Mouse (Mus musculus) ovary, postnatal 10 days (tissue): ENCODE data around the gene Mtrex.

Source experiments
- DNase-seq: peaks from one replicate; pipeline ENCODE4 v3.0.0; 2022; ENCODE audit warnings: low spot score

Mtrex gene

GRCm38 (mm10) chr13:112867381-112867780, 59.8 kb downstream of the Mtrex start:
- no peak for DNase-seq

GRCm38 (mm10) chr13:112866782-112867181, 60.4 kb downstream of the Mtrex start:
- no peak for DNase-seq

- no peak for DNase-seq
Observed at GRCm38 (mm10) chr13:112862978-112863677, 64.1 kb downstream of the Mtrex start.

GRCm38 (mm10) chr13:112862342-112862741, 64.9 kb downstream of the Mtrex start:
- DNase-seq = no peak

- no peak for DNase-seq
Observed at GRCm38 (mm10) chr13:112861825-112862306, 65.3 kb downstream of the Mtrex start.

GRCm38 (mm10) chr13:112860911-112861310, 66.3 kb downstream of the Mtrex start:
- DNase-seq = no peak

- DNase-seq = no peak
Observed at GRCm38 (mm10) chr13:112860370-112860769, 66.8 kb downstream of the Mtrex start.

- no peak for DNase-seq
Observed at GRCm38 (mm10) chr13:112859574-112860134, 67.5 kb downstream of the Mtrex start.

- no peak for DNase-seq
Observed at GRCm38 (mm10) chr13:112857921-112858320, 69.3 kb downstream of the Mtrex start.

GRCm38 (mm10) chr13:112854402-112854801, 72.8 kb downstream of the Mtrex start:
- no peak for DNase-seq

GRCm38 (mm10) chr13:112853710-112854316, 73.4 kb downstream of the Mtrex start:
- no peak for DNase-seq

GRCm38 (mm10) chr13:112845931-112846330, 81.3 kb downstream of the Mtrex start:
- DNase-seq = no peak

- no peak for DNase-seq
Observed at GRCm38 (mm10) chr13:112840241-112841087, 86.7 kb downstream of the Mtrex start.

- DNase-seq = no peak
Observed at GRCm38 (mm10) chr13:112838562-112839232, 88.5 kb downstream of the Mtrex start.

- no peak for DNase-seq
Observed at GRCm38 (mm10) chr13:112837621-112838155, 89.5 kb downstream of the Mtrex start.

GRCm38 (mm10) chr13:112836951-112837350, 90.2 kb downstream of the Mtrex start:
- DNase-seq = no peak

GRCm38 (mm10) chr13:112835113-112835512, 92.1 kb downstream of the Mtrex start:
- no peak for DNase-seq

GRCm38 (mm10) chr13:112833895-112834263, 93.3 kb downstream of the Mtrex start:
- no peak for DNase-seq

- no peak for DNase-seq
Observed at GRCm38 (mm10) chr13:112833253-112833894, 93.8 kb downstream of the Mtrex start.

GRCm38 (mm10) chr13:112832589-112832988, 94.6 kb downstream of the Mtrex start:
- no peak for DNase-seq

GRCm38 (mm10) chr13:112829619-112830018, 97.6 kb downstream of the Mtrex start:
- no peak for DNase-seq
